Mouse (Mus musculus): Measurements from ENCODE around the gene Atrn. TPM values are rescaled to one million over a fixed set of nuclear protein-coding genes. Genes with fewer than 3 reads are reported as not detected.

Gene Atrn
- polyA plus RNA-seq, 1 experiment from 2014 or later = 9.2 TPM

DNA sequence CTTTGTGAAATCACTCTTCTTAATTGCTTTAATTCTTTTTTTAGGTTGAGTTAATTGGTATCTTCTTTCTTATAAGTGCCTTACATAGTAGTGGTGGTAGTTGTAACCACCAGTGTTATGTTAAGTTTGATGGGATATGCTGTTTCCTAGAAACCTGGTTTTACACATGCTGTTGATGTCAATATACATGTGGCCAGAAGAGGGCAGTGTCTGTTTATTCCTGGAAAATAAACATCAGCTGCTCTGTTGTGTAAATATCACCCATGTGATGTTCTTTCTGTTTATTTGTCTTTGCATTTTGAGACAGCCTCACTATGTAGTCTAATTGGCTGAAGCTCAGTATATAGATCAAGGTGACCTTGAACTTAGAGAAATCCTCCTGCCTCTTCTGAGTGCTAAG lies 55.6 kb downstream of the Atrn start:
- Histone ChIP-seq H3K27ac (replicated peaks) (no peak overlapping the region), H3K4me3 (replicated peaks) (no peak overlapping the region), H3K27me3 (no peaks in the 10 kb centered on the region), H3K9ac (no peak overlapping the region), H3K9me3 (replicated peaks) (no peaks in the 10 kb centered on the region), H3K4me1 (no peaks in the 10 kb centered on the region), H3K4me2 (replicated peaks) (no peak overlapping the region), H3K36me3 (peaks cover 24% of the 10 kb centered on the region)
- ATAC-seq (ENCODE audit: insufficient number of reproducible peaks, low FRiP score, low TSS enrichment, low read depth) = no peak

DNA sequence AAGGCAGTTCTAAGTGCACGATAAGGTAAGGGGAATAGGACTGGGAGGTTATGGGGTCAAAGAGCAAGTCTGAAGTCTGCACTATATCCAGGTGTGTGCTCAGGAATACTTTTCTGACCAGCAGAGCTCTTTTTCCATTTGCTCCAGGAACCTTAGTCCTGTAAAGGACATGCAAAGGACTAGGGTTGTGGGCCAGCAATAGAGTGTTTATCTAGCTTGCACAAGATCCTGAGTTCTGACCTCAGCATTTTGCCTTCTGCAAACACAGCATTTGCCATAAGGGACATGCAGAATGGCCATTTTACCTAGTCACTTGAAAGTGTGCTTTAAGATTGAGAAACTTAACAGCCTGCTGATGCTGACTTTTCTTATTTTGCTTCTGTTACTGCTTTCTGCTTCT lies 58.7 kb downstream of the Atrn start:
- Histone ChIP-seq H3K36me3 (peaks cover 8% of the 10 kb centered on the region), H3K27me3 (no peaks in the 10 kb centered on the region), H3K4me3 (replicated peaks) (no peak overlapping the region), H3K9me3 (replicated peaks) (no peaks in the 10 kb centered on the region), H3K4me1 (no peaks in the 10 kb centered on the region), H3K9ac (no peak overlapping the region), H3K4me2 (replicated peaks) (no peak overlapping the region), H3K27ac (replicated peaks) (no peak overlapping the region)
- 88% methylated on average over 1 of the region's 1 CpGs for WGBS
- ATAC-seq (ENCODE audit: insufficient number of reproducible peaks, low FRiP score, low TSS enrichment, low read depth) = no peak

- no peak overlapping the region for H3K4me2 ChIP-seq (replicated peaks)
- 95% methylated on average over 4 of the region's 4 CpGs for WGBS
- ATAC-seq (ENCODE audit: insufficient number of reproducible peaks, low FRiP score, low TSS enrichment, low read depth) = no peak
- H3K27ac ChIP-seq (replicated peaks) = no peak overlapping the region
- no peaks in the 10 kb centered on the region for H3K27me3 ChIP-seq
- no peaks in the 10 kb centered on the region for H3K4me1 ChIP-seq
- H3K4me3 ChIP-seq (replicated peaks) = no peak overlapping the region
- H3K9ac ChIP-seq = no peak overlapping the region
- no peaks in the 10 kb centered on the region for H3K9me3 ChIP-seq (replicated peaks)
- H3K36me3 ChIP-seq = peaks cover 32% of the 10 kb centered on the region
Measured at GRCm38 (mm10) chr2:130971030-130971429, 64.7 kb downstream of the Atrn start.

DNA sequence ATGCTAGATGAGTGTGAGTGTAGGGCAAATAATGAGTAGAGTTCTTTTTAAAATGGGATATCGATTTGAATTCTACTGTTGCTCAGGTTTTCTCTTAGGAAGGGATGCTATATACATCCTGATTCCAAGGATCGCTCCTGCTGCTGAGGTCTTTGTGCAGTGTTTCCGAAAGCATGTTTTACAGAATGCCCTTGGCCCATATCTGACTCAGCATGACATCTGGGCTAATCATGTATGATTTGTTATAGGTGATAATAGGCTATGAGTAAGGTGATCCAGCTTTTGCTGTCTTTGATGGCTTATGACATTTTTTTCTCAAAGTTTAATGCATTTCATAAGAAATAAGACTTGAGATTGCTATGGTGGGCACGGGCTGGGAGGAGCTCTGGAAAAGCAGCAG lies 66.1 kb downstream of the Atrn start:
- Histone ChIP-seq H3K4me2 (replicated peaks) (no peak overlapping the region), H3K36me3 (peaks cover 32% of the 10 kb centered on the region), H3K9ac (no peak overlapping the region), H3K4me1 (no peaks in the 10 kb centered on the region), H3K27ac (replicated peaks) (no peak overlapping the region), H3K4me3 (replicated peaks) (no peak overlapping the region), H3K27me3 (no peaks in the 10 kb centered on the region), H3K9me3 (replicated peaks) (no peaks in the 10 kb centered on the region)
- ATAC-seq (ENCODE audit: insufficient number of reproducible peaks, low FRiP score, low TSS enrichment, low read depth) = no peak
- WGBS = 93% methylated on average over 4 of the region's 4 CpGs

- ATAC-seq (ENCODE audit: insufficient number of reproducible peaks, low FRiP score, low TSS enrichment, low read depth) = no peak
- 66% methylated on average over 1 of the region's 1 CpGs for WGBS
- no peaks in the 10 kb centered on the region for H3K4me1 ChIP-seq
- H3K9me3 ChIP-seq (replicated peaks) = no peaks in the 10 kb centered on the region
- H3K27ac ChIP-seq (replicated peaks) = no peak overlapping the region
- H3K27me3 ChIP-seq = no peaks in the 10 kb centered on the region
- peaks cover 45% of the 10 kb centered on the region for H3K36me3 ChIP-seq
- H3K4me2 ChIP-seq (replicated peaks) = no peak overlapping the region
- no peak overlapping the region for H3K9ac ChIP-seq
- no peak overlapping the region for H3K4me3 ChIP-seq (replicated peaks)
Measured at GRCm38 (mm10) chr2:130974928-130975327, 68.6 kb downstream of the Atrn start.

DNA sequence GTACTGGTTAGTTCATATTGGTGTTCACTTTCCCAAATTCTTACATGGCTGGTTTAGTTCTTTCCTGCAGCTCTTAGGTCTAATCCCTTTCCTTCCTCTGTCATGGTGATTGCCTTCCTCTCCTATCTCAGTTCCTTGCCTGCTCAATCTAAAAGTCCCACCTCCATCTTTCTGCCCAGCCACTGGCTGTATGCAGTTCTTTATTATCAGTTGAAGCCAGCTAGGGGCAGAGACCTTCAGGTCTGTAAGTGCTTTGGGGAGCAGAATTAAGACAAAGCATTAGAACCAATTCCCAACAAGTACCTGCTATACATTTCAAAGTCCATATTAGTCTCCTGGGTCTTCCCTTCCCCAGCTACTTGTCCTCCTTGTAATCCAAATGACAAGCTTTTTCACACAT lies 71.3 kb downstream of the Atrn start:
- no peak for ATAC-seq (ENCODE audit: insufficient number of reproducible peaks, low FRiP score, low TSS enrichment, low read depth)
- Histone ChIP-seq H3K36me3 (peaks cover 44% of the 10 kb centered on the region), H3K4me1 (no peaks in the 10 kb centered on the region), H3K27ac (replicated peaks) (no peak overlapping the region), H3K4me3 (replicated peaks) (no peak overlapping the region), H3K4me2 (replicated peaks) (no peak overlapping the region), H3K9me3 (replicated peaks) (no peaks in the 10 kb centered on the region), H3K9ac (no peak overlapping the region), H3K27me3 (no peaks in the 10 kb centered on the region)

DNA sequence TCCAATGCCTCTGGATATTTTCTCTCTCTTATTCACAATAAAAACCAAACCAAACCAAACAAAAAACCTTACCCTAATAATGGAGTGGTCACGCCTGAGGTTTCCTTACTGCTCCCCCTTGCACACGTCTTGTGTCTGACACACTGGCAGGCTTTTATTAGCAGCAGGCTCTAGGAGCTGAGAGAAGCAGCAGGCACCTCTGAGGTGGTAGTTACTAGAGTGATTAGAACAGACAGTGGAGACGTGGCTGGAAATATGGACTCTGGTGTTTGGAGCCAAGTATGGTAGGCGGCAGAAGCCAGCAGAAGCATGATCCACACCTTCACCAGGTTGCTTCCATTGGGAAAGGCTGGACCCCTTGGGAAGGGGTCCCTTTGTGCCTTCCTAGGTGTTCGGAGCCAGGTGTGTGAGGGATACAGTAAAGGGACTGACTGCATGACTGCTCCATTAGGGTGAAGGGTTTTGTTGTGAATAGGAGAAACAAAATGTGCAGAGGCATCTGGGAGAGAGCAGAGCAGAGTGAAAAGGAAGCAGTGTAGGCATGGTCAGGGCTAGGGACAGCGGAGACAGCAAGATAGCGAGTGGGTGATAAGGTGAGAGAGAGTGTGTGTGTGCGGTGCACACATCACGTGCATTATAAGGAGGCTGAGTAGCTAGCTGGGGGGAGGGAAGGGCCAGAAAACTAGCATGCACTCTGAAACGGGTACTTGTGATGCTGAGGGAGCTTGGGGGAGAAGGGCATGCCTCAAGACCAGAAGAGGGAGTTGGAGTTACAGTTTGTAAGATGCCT lies 72.0 kb downstream of the Atrn start:
- ATAC-seq (ENCODE audit: insufficient number of reproducible peaks, low FRiP score, low TSS enrichment, low read depth) = no peak
- 78% methylated on average over 10 of the region's 10 CpGs for WGBS
- H3K4me3 ChIP-seq (replicated peaks) = no peak overlapping the region
- no peak overlapping the region for H3K4me2 ChIP-seq (replicated peaks)
- H3K27me3 ChIP-seq = no peaks in the 10 kb centered on the region
- no peaks in the 10 kb centered on the region for H3K9me3 ChIP-seq (replicated peaks)
- H3K9ac ChIP-seq = no peak overlapping the region
- no peak overlapping the region for H3K27ac ChIP-seq (replicated peaks)
- H3K36me3 ChIP-seq = peaks cover 45% of the 10 kb centered on the region
- no peaks in the 10 kb centered on the region for H3K4me1 ChIP-seq

- Histone ChIP-seq H3K4me3 (replicated peaks) (no peak overlapping the region), H3K27me3 (no peaks in the 10 kb centered on the region), H3K36me3 (peaks cover 36% of the 10 kb centered on the region), H3K4me2 (replicated peaks) (no peak overlapping the region), H3K9me3 (replicated peaks) (no peaks in the 10 kb centered on the region), H3K27ac (replicated peaks) (no peak overlapping the region), H3K9ac (no peak overlapping the region), H3K4me1 (no peaks in the 10 kb centered on the region)
- no peak for ATAC-seq (ENCODE audit: insufficient number of reproducible peaks, low FRiP score, low TSS enrichment, low read depth)
Measured at GRCm38 (mm10) chr2:130979138-130979537, 72.8 kb downstream of the Atrn start.

DNA sequence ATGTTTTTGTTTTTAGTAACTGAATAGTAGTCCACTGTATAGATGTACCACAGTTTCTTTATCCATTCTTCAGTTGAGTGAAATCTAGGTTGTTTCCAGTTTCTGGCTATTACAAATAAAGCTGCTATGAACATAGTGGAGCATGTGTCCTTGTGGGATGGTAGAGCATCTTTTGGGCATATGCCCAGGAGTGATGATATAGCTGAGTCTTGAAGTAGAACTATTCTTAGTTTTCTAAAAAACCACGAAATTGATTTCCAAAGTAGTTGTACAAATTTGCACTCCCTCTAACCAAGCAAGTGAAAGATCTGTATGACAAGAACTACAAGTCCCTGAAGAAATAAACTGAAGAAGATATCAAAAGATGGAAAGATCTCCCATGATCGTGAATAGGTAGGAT lies 86.5 kb downstream of the Atrn start:
- H3K4me3 ChIP-seq (replicated peaks) = no peak overlapping the region
- H3K4me2 ChIP-seq (replicated peaks) = no peak overlapping the region
- H3K36me3 ChIP-seq = peaks cover 25% of the 10 kb centered on the region
- no peak for ATAC-seq (ENCODE audit: insufficient number of reproducible peaks, low FRiP score, low TSS enrichment, low read depth)
- 94% methylated on average over 2 of the region's 2 CpGs for WGBS
- no peaks in the 10 kb centered on the region for H3K27me3 ChIP-seq
- no peaks in the 10 kb centered on the region for H3K4me1 ChIP-seq
- no peak overlapping the region for H3K9ac ChIP-seq
- H3K27ac ChIP-seq (replicated peaks) = no peak overlapping the region
- H3K9me3 ChIP-seq (replicated peaks) = no peaks in the 10 kb centered on the region

DNA sequence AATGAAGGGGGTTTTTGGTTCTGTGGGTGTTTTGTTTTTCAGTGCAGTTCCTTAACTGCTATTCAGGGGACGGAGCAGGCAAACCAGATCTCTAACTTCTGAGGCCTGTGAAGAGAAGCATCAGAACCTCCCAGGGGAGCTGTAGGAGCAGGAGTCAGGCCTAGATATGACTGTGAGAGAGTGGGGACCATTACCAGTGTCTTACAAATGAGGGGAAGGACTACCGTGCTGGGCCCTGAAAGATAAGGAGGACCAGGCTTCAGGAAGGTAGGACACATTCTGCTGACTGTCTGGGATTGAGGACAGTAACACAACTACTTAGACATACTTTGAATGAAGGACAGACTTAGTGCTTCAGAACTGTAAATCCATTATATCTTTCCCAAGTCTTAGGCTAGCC lies 102.8 kb downstream of the Atrn start:
- H3K27me3 ChIP-seq = no peaks in the 10 kb centered on the region
- H3K4me2 ChIP-seq (replicated peaks) = no peak overlapping the region
- 84% methylated on average over 2 of the region's 2 CpGs for WGBS
- ATAC-seq (ENCODE audit: insufficient number of reproducible peaks, low FRiP score, low TSS enrichment, low read depth) = no peak
- no peaks in the 10 kb centered on the region for H3K4me1 ChIP-seq
- peaks cover 41% of the 10 kb centered on the region for H3K36me3 ChIP-seq
- H3K9me3 ChIP-seq (replicated peaks) = no peaks in the 10 kb centered on the region
- no peak overlapping the region for H3K9ac ChIP-seq
- H3K27ac ChIP-seq (replicated peaks) = no peak overlapping the region
- no peak overlapping the region for H3K4me3 ChIP-seq (replicated peaks)

GRCm38 (mm10) chr2:131010566-131010965 lies 104.3 kb downstream of the Atrn start:
- H3K27ac ChIP-seq (replicated peaks) = no peak overlapping the region
- no peak overlapping the region for H3K4me2 ChIP-seq (replicated peaks)
- H3K4me1 ChIP-seq = no peaks in the 10 kb centered on the region
- no peaks in the 10 kb centered on the region for H3K9me3 ChIP-seq (replicated peaks)
- no peak overlapping the region for H3K4me3 ChIP-seq (replicated peaks)
- ATAC-seq (ENCODE audit: insufficient number of reproducible peaks, low FRiP score, low TSS enrichment, low read depth) = no peak
- no peak overlapping the region for H3K9ac ChIP-seq
- WGBS = 91% methylated on average over 1 of the region's 1 CpGs
- H3K36me3 ChIP-seq = peaks cover 40% of the 10 kb centered on the region
- H3K27me3 ChIP-seq = no peaks in the 10 kb centered on the region

DNA sequence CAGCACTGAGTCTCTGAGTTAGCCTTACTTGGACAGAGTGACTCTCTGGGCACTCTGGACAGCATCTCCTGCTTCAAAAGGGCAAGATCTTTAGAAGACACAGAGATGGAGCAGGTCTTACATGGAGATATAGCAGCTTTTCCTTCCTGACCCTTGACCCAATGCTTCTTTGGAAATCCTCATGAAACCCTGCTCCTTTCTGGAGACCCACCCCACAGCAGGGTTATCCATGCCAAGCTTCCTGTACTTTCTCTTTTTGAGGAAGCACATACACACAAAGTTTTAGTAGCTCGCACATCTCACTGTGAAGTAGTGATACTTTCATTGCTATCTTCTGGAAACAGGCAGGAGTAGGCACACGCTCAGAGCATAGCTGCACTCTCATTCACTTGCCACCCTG lies 118.9 kb downstream of the Atrn start:
- ATAC-seq (ENCODE audit: insufficient number of reproducible peaks, low FRiP score, low TSS enrichment, low read depth) = no peak
- Histone ChIP-seq H3K4me3 (replicated peaks) (no peak overlapping the region), H3K9ac (no peak overlapping the region), H3K36me3 (peaks cover 53% of the 10 kb centered on the region), H3K27me3 (no peaks in the 10 kb centered on the region), H3K4me2 (replicated peaks) (no peak overlapping the region), H3K4me1 (no peaks in the 10 kb centered on the region), H3K27ac (replicated peaks) (no peak overlapping the region), H3K9me3 (replicated peaks) (no peaks in the 10 kb centered on the region)
- WGBS = 93% methylated on average over 2 of the region's 2 CpGs
